10 mouse cellular contexts compared by ENCODE assay signal in genomic region chr12:71919156-71919555, GRCm38 (mm10).
DNase-seq lines count a peak whose midpoint lies in the region; ATAC-seq and TF ChIP-seq lines count a peak whose summit lies in the region.
"Had no signal": no experiment of that assay in that cellular context is flagged by ENCODE, and none has a peak within 500 bp of the region (broad histone marks: within the 10 kb centered on the region; RNA-seq: fewer than 3 reads in every experiment).

No protein-coding gene starts in this region.

- H3K36me3 ChIP-seq in kidney, postnatal 0 days (ENCODE audit: insufficient read depth, low read length): peaks cover 5% of the 10 kb centered on the region; the same call in 1 of the 2 replicates
- peaks cover 13% of the 10 kb centered on the region for H3K36me3 ChIP-seq in embryonic facial prominence, embryonic 12.5 days
- peaks cover 23% of the 10 kb centered on the region for H3K36me3 ChIP-seq in midbrain, embryonic 13.5 days
- peaks cover 9% of the 10 kb centered on the region; the same call in 1 of the 2 replicates for H3K36me3 ChIP-seq in intestine, embryonic 16.5 days (ENCODE audit: control insufficient read depth, insufficient read depth, low read length)

- ATAC-seq in frontal cortex, adult (ENCODE audit: low TSS enrichment): 0 out of 2 replicates have a peak, but pooled peaks have one; percentile 13
- no peak for ATAC-seq in kidney, postnatal 0 days (replicated peaks; ENCODE audit: low FRiP score, low read depth)
- no peak for ATAC-seq in embryonic facial prominence, embryonic 12.5 days (ENCODE audit: insufficient number of reproducible peaks, insufficient read depth, low FRiP score, low TSS enrichment)
- no peak for ATAC-seq in midbrain, embryonic 13.5 days
- ATAC-seq in intestine, embryonic 16.5 days: no peak
- ATAC-seq: CD4-positive, CD25-positive, alpha-beta regulatory T cell, adult 4 months; liver, embryonic 12.5 days had no signal

- H3K27me3 ChIP-seq in kidney, postnatal 0 days (ENCODE audit: insufficient read depth, low read length): no peaks in the 10 kb centered on the region
- H3K27me3 ChIP-seq in embryonic facial prominence, embryonic 12.5 days: no peaks in the 10 kb centered on the region
- H3K27me3 ChIP-seq in midbrain, embryonic 13.5 days: no peaks in the 10 kb centered on the region
- no peaks in the 10 kb centered on the region for H3K27me3 ChIP-seq in intestine, embryonic 16.5 days (replicated peaks; ENCODE audit: control insufficient read depth, insufficient read depth, low read length)
- H3K27me3 ChIP-seq: liver, embryonic 12.5 days had no signal

- no peak for TF ChIP-seq CTCF in kidney, postnatal 0 days (IDR thresholded peaks at IDR 0.05; ENCODE audit: low read depth)

- no peak overlapping the region for H3K9ac ChIP-seq in kidney, postnatal 0 days (ENCODE audit: low read depth, low read length)
- no peak overlapping the region for H3K9ac ChIP-seq in embryonic facial prominence, embryonic 12.5 days
- no peak overlapping the region for H3K9ac ChIP-seq in midbrain, embryonic 13.5 days (replicated peaks)
- no peak overlapping the region for H3K9ac ChIP-seq in intestine, embryonic 16.5 days (ENCODE audit: low read depth, low read length)
- H3K9ac ChIP-seq: liver, embryonic 12.5 days had no signal

- no peaks in the 10 kb centered on the region for H3K9me3 ChIP-seq in kidney, postnatal 0 days (replicated peaks; ENCODE audit: low read length)
- H3K9me3 ChIP-seq in embryonic facial prominence, embryonic 12.5 days: no peaks in the 10 kb centered on the region
- no peaks in the 10 kb centered on the region for H3K9me3 ChIP-seq in midbrain, embryonic 13.5 days
- H3K9me3 ChIP-seq in intestine, embryonic 16.5 days (ENCODE audit: control insufficient read depth, low read length): no peaks in the 10 kb centered on the region
- H3K9me3 ChIP-seq: liver, embryonic 12.5 days had no signal

- 60% methylated on average over 4 of the region's 4 CpGs for WGBS in kidney, postnatal 0 days
- 39% methylated on average over 4 of the region's 4 CpGs for whole genome bisulfite sequencing in embryonic facial prominence, embryonic 12.5 days
- 84% methylated on average over 4 of the region's 4 CpGs for WGBS in midbrain, embryonic 13.5 days
- 42% methylated on average over 4 of the region's 4 CpGs for WGBS in intestine, embryonic 16.5 days

- no peak overlapping the region for H3K4me2 ChIP-seq in kidney, postnatal 0 days (ENCODE audit: low read length)
- no peak overlapping the region for H3K4me2 ChIP-seq in embryonic facial prominence, embryonic 12.5 days (replicated peaks)
- H3K4me2 ChIP-seq in midbrain, embryonic 13.5 days (replicated peaks): no peak overlapping the region
- no peak overlapping the region for H3K4me2 ChIP-seq in intestine, embryonic 16.5 days (ENCODE audit: low read depth, low read length)
- H3K4me2 ChIP-seq: liver, embryonic 12.5 days had no signal

- no peak for DNase-seq in frontal cortex, postnatal 10 days (ENCODE audit: low spot score in 2 of 2)
- peak; percentile 47 for DNase-seq in kidney, postnatal 0 days (ENCODE audit: low spot score)
- no peak for DNase-seq in kidney, postnatal 36 days
- DNase-seq in ovary, postnatal 10 days (ENCODE audit: low spot score): no peak

- no peak overlapping the region for H3K4me3 ChIP-seq in kidney, postnatal 0 days (replicated peaks; ENCODE audit: low read depth, low read length)
- H3K4me3 ChIP-seq in embryonic facial prominence, embryonic 12.5 days: no peak overlapping the region
- no peak overlapping the region for H3K4me3 ChIP-seq in midbrain, embryonic 13.5 days (replicated peaks)
- H3K4me3 ChIP-seq in intestine, embryonic 16.5 days (ENCODE audit: low read length): no peak overlapping the region
- H3K4me3 ChIP-seq: liver, embryonic 12.5 days had no signal

- H3K4me1 ChIP-seq in kidney, postnatal 0 days (replicated peaks; ENCODE audit: insufficient read depth, low read length): no peaks in the 10 kb centered on the region
- H3K4me1 ChIP-seq in embryonic facial prominence, embryonic 12.5 days: peaks cover 24% of the 10 kb centered on the region
- H3K4me1 ChIP-seq in midbrain, embryonic 13.5 days (replicated peaks): peaks cover 54% of the 10 kb centered on the region
- H3K4me1 ChIP-seq in intestine, embryonic 16.5 days (ENCODE audit: control insufficient read depth, insufficient read depth, low read length): no peaks in the 10 kb centered on the region
- H3K4me1 ChIP-seq: liver, embryonic 12.5 days had no signal

- H3K27ac ChIP-seq in kidney, postnatal 0 days: no peak overlapping the region
- peak overlapping the region; percentile 42; the same call in 1 of the 2 replicates for H3K27ac ChIP-seq in embryonic facial prominence, embryonic 12.5 days
- peak overlapping the region; percentile 56 for H3K27ac ChIP-seq in midbrain, embryonic 13.5 days
- no peak overlapping the region for H3K27ac ChIP-seq in intestine, embryonic 16.5 days (ENCODE audit: low read length)
- H3K27ac ChIP-seq: liver, embryonic 12.5 days had no signal

Comparison
In these comparisons a context has a peak if more than half of its experiments do, and no peak if none do; other contexts are left out.
1. H3K27ac ChIP-seq: peak in embryonic facial prominence, embryonic 12.5 days (single experiment) and midbrain, embryonic 13.5 days (single experiment); none in kidney, postnatal 0 days (single experiment) and intestine, embryonic 16.5 days (single experiment).